Mouse (Mus musculus) lung, postnatal 25 days (tissue): Measurements from ENCODE around the gene Rpgrip1l.

ENCODE experiments used
- DNase-seq: peaks from one replicate; pipeline ENCODE4 v3.0.0; 2022; ENCODE audit warnings: low spot score

The Rpgrip1l gene

DNA sequence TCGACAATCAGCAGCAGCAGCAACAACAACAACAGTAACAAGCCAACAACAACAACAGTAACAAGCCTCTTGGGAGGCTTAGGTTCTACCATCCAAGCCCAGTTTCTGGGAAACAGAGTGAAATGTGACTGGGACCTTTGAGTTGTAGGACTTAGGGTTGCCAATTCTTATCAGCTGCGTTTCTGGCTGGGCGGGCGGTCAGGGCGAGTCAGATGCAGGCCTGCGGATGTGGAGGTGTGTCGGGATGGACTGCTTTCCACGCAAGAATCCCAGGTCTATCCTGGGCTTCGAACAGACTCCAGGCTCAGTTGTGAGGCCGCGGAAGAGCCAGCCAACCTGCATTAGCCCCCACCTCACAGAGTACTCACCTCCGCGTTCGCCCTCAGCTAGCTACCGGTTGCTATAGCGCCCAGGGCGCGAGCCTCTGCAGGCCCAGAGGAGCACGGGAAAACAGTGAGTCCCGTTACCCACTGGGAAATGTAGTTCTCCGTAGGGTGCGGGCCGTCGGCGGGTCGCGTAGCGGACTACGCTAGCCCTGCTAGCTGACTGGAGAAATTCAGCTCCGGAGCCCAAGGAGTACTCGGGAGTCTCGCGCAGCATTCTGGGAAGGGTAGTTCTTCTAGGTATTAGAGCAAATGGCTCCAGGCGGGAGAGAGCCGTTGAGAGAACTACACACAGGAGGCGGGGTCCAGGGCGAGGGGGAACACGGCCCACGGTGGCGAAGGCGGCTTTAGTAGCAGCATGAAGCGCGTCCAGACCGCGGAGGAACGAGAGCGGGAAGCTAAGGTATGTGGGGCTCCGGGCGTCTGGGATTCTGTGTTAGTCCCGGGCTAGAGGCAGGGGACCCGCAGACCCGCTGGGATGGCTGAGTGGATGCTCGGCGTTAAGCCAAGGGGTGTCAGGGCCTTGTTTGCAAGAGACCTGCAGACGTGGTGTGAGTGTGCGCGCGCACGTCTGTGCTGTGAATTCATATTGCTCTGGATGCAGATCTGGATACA lies at the start of gene Rpgrip1l, which contains the start of gene Fto:
Gene Rpgrip1l (minus strand): TSS at position 428 of the 998 bp plus-strand sequence.
Gene Fto (plus strand): TSS at position 691 of the 998 bp plus-strand sequence.
- DNase-seq = peak; percentile 99

DNA sequence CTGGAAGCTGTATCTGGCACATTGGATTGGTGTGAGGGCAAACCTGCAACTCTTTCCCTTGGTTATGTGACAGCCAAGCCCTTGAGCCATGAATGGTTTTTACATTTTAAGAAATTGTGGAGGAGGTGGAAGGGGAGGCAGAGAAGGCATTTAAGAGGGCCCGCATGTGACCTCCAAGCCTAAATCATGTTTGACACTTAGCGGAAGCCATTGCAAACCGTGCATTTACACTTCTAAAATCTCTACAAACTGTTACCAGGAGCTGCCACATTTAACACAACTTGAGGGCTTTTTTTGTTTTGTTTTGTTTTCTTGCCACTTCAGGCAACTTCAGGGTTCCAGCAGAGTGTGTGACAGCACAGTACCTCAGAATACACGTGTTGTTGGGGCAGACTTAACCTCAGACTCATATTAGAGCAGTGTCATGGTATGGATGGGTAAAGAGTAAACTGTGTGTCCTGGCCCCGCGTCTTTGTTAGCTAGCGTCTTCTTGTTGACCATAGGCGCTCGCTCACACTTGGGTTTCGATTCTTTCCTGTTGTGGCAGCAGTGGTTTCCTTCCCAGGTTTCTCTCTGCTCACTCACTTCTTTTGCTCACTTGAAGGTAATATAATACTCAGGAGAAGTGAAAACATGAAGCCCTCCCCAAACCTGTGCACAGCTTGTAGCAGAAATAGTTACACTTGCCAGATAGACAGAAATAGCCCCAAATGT lies 47.7 kb upstream of the Rpgrip1l start:
- no peak for DNase-seq

GRCm38 (mm10) chr8:91359511-91359910 lies 46.4 kb upstream of the Rpgrip1l start:
- no peak for DNase-seq

GRCm38 (mm10) chr8:91358016-91358415 lies 45.0 kb upstream of the Rpgrip1l start:
- DNase-seq = no peak

GRCm38 (mm10) chr8:91357493-91358014 lies 44.5 kb upstream of the Rpgrip1l start:
- no peak for DNase-seq

GRCm38 (mm10) chr8:91355956-91356699 lies 43.1 kb upstream of the Rpgrip1l start:
- DNase-seq = no peak

GRCm38 (mm10) chr8:91355301-91355905 lies 42.3 kb upstream of the Rpgrip1l start:
- peak; percentile 35 for DNase-seq

GRCm38 (mm10) chr8:91353907-91354306 lies 40.8 kb upstream of the Rpgrip1l start:
- DNase-seq = no peak

DNA sequence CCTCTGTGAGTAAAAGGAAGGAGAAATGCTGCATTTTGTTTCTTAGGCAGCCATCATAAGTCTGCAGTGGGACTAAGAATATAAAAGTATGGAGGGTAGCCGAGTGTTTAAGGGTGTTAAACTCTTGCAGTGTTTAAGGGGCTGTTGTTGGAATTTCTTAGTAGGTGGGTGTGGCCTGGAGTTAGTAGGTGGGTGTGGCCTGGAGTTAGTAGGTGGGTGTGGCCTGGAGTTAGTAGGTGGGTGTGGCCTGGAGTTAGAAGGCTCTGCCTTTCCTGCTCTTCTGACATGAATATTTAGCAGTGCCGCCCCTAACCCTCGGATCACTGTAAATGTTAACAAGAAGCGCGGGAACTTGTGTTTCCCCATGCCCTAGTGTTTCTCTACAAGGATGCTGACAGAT lies 40.0 kb upstream of the Rpgrip1l start:
- no peak for DNase-seq

GRCm38 (mm10) chr8:91352598-91352997 lies 39.5 kb upstream of the Rpgrip1l start:
- no peak for DNase-seq

DNA sequence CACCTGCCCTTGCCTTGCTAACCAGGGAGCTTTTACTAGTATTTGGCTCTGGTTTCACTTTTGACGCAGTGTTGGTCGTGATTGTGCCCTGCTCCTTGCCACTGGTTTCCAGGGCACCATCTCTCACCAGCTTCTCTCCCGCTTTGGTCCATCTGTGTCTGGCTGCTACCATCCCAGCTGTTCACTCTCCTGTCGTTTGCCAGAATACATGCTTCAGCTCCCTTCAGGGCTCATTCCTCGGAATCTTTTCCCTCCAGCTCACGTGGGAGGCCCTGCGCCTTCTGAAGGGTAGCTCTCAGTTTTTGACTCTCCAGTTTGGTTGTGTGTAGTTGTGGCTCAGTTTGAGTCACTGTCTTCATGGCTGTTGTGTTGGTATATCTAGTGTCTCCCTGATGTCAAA lies 37.6 kb upstream of the Rpgrip1l start:
- DNase-seq = no peak

DNA sequence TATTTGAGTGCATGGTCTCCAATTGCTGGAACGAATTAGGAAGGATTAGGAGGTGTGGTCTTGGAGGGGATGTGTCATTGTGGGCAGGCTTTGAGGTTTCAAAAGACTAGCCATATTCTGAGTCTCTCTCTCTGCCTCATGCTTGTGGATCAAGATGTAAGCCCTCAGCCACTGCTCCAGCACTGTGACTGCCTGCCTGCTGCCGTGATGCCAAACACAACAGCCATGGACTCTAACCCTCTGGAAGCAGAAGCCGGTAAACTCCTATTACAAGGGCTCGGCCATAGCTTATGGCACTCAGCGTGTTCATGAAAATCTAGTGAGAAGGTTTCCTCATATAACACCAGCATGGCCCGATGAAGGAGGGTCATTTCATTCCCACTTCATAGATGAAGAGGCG lies 36.8 kb upstream of the Rpgrip1l start:
- DNase-seq = no peak

- no peak for DNase-seq
Measured at GRCm38 (mm10) chr8:91347595-91347994, 34.5 kb upstream of the Rpgrip1l start.

GRCm38 (mm10) chr8:91347146-91347545 lies 34.1 kb upstream of the Rpgrip1l start:
- no peak for DNase-seq

- no peak for DNase-seq
Measured at GRCm38 (mm10) chr8:91344659-91345058, 31.6 kb upstream of the Rpgrip1l start.

- no peak for DNase-seq
Measured at GRCm38 (mm10) chr8:91342798-91343197, 29.7 kb upstream of the Rpgrip1l start.

GRCm38 (mm10) chr8:91342196-91342595 lies 29.1 kb upstream of the Rpgrip1l start:
- DNase-seq = no peak

GRCm38 (mm10) chr8:91340746-91341145 lies 27.7 kb upstream of the Rpgrip1l start:
- no peak for DNase-seq

DNA sequence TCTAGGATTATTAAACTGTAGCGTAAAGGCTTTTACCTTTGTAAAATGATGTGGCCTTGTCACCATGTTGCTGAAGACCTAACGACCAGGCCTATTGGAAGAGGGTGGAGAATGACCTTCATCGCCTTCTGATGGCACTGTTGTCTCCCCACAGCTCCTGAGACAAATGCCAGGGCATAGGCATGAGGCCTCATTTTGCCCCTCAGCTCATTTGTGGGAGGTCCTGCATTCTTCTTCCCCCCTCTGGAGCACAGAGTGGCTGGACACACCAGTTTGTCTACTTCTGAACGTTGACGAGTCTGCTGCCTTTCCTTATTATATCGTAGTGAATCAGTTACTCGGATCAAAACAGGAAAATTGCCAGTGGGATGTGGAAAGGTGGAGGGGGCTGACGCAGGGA lies 26.6 kb upstream of the Rpgrip1l start:
- DNase-seq = no peak

- no peak for DNase-seq
Measured at GRCm38 (mm10) chr8:91338389-91339154, 25.5 kb upstream of the Rpgrip1l start.

GRCm38 (mm10) chr8:91329461-91329850 lies 16.4 kb upstream of the Rpgrip1l start:
- no peak for DNase-seq
